Mouse (Mus musculus): ENCODE data around the gene Tmem120b.

Gene Tmem120b

DNA sequence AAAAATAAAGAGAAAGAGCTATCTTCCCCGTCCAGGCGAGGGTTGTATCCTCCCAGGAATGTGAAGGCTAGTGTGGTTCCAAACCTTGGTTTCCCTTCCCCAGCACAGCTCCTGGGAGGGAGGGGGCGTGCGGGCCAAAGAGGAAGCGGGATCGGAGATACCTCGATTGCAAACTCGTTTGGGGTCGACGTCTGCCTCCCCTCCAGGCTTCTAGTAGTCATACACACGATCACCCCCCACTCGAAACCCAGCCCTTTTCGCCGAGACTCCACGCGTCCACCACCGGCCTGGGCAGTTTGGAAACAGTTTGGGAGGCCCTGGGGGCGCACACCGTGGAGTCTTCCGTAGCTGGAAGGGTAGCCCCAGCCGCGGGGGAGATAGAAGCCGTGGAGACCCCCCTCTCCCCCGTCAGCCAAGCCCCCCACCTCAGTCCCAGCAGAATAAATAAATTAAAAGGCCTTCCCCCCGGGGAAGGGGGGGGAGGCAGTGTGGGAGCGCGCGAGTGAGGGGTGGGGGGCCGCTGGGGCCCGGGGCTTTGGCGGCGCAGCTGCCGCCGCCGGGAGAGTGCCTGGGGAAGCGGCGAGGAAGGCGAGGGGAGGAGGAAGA, 73.4 kb downstream of the Tmem120b start:
- peak; percentile 68 for DNase-seq

DNA sequence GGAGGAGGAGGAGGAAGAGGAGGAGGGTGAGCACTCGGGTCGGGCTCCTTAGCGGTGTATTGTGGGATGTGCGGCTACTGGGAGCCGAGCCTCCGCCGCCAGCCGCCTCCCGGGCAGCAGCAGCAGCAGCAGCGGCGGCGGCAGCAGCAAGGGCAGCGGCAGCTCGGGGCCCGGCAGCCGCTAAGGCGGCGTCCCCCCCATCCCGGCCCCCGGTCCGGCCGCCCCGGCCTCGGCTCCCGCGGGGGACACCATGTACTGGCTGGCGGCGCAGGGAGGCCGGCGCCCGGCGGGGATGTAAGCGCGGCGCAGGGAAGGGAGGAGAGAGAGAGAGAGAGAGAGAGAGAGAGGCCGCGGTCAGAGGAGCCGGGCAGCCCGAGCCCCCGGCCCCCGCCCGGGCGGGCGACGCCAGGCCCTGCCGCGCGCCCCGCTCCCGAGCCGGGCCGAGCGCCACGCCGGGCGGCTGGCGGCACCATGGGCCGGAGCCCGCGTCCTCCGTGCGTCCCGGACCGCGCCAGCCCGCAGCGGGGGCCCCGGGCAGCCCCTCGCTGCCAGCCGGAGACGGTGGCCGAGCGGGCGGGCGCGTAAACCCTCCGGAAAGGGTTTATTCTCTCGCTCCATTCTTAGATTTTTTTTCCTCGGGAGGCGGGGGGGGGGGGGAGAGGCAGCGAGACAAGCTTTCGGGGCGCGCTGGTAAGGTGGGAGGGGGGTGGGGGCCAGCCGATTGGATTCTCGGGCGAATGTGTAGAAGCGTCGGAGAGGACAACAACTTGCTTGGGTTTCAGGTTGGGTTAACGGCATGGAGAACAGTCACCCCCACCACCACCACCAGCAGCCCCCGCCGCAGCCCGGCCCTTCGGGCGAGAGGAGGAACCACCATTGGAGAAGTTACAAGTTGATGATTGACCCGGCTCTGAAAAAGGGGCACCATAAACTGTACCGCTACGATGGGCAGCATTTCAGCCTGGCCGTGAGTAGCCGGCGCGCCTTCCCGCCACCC, 74.2 kb downstream of the Tmem120b start, which contains the start of gene Setd1b:
TSS of gene Setd1b (plus strand) at position 33 of the 997 bp plus-strand sequence.
- peak; percentile 75 for DNase-seq

GRCm38 (mm10) chr5:123143251-123143970, 75.2 kb downstream of the Tmem120b start:
- peak; percentile 48 for DNase-seq

DNA sequence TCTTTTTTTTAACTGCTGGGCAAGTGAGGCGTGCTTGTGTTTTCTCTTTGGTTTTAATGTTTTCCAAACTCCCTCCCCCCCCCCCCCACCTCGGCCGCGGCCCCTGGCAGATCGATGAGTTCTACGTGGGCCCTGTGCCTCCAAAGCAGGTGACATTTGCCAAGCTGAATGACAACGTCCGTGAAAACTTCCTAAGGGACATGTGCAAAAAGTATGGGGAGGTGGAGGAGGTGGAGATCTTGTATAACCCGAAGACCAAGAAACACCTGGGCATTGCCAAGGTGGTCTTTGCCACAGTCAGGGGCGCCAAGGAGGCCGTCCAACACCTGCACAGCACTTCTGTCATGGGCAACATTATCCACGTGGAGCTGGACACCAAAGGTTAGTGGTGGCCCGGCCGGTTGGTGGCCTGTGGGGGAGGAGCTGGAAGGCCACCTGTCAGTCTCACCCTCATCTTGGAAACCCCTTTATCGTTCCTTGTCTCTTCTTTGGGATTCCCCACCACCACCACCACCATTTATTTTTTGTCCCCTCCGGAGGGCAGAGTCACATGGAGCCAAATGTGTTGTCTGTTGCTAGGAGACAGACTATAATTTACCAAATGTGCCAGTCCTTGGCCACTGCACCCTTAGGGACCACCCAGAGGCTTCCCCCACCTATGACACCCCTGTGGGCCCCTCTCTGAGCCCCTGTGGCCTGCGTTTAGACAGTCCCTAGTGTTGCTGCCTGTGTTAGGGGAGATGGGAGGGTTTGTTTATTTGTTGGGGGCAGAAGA, 75.9 kb downstream of the Tmem120b start:
- DNase-seq: no peak

DNA sequence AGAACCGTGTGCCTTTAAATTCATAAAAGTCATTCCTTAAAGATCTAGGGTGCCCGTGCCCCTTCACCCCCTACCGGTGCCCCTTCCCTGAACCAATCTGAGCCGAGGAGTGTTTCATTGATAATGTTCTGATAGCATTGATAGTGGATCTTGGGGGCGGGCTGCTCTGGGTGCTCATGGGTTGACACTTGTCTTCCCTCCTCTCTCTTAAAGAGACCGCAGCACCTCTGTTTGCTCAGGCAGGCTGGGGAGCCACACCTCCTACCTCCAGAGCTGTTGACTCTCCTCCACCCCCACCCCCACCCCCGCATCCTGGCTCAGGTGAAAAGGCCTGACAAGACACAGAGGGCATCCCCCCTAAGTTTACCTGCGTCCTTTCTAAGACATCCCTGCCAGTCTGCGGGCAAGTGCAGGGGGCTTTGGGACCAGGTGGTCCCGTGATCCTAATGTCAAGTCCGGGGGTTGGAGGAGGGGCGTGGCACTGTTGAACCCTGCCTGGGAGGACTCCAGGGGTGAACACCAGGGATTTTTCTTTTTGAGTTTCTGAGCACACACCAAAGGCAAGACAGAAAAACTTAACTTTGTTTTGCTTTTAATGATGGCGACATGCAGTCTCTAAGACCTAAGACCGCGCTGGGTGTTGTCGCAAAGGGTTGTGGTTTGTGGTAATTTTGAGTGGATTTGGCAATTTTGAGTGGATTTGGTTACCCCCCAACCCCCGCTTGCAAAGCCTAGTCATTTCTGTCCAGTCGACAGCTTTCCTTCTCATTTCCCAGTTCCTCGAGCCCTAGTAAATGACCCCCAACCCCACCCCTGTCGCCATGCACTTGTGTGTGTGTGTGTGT, 76.8 kb downstream of the Tmem120b start:
- DNase-seq: no peak

- no peak for DNase-seq
These were observed 78.1 kb downstream of the Tmem120b start for GRCm38 (mm10) chr5:123146357-123146756.

DNA sequence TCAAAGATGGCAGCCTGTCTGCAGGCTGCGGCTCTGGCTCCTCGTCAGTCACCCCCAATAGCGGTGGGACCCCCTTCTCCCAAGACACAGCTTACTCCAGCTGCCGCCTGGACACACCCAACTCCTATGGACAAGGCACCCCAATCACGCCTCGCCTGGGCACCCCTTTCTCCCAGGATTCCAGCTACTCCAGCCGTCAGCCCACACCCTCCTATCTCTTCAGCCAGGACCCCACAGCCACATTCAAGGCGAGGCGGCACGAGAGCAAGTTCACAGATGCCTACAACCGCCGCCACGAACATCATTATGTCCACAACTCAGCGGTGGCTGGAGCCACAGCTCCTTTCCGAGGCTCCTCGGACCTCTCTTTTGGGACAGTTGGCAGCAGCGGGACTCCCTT, 79.4 kb downstream of the Tmem120b start:
- DNase-seq: no peak

DNA sequence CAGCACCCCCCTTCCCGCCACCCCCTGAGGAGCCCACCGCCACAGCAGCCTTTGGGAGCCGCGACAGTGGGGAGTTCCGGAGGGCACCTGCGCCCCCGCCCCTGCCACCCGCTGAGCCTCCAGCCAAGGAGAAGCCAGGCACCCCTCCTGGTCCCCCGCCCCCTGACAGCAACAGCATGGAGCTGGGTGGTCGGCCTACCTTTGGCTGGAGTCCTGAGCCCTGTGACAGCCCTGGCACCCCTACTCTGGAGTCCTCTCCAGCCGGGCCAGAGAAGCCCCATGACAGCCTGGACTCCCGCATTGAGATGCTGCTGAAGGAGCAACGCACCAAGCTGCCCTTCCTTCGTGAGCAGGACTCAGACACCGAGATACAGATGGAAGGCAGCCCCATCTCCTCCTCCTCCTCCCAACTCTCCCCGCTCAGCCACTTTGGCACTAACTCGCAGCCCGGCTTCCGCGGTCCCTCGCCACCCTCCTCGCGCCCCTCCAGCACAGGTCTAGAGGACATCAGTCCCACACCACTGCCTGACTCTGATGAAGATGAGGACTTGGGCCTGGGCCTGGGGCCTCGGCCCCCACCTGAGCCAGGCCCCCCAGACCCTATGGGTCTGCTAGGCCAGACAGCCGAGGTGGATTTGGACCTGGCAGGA, 80.0 kb downstream of the Tmem120b start:
- DNase-seq: no peak

DNA sequence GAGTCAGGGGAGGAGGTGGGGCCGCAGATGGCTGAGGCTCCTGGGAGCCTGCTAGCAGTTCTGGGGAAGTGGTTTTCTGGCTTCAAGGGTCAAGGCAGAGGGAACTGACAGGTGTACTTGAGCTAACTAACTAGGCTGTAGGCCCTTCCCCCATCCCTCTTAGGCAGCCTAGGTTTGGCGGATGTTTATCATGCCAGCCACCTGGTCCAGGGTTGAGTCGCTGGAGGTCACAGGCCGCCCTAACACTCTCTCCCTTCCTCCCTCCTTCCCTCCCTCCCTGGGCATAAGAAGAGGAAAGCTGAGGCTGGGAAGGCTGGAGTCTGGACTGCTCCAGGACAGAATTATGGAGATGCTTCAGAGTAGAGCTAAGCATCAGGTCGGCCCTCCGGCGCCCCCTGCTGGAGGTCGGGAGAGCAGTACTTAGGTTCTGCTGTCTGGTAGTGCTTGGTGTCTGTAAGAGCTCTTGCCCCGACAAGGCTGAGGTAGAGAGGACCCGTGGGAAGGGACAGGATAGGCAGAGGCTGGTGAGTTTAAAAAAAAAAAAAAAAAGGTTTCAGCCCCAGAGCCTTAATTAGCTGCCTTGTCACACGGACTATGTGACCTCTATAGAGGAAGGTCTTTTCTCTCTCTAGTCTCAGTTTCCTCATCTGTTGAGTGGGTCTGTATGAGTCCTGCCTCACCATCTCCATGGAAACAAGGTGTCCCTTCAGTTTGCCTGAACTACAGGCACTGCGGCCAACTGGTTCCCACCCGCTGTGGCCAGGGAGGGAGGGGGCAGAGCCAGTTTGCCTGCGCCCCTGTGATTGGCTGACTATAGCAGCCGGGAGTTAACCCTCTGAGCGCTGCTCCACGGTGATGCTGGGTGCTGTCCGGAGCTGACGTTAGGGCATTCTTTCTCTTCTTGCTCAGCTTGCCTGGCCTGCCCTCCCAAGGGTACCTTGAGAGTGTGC, 81.5 kb downstream of the Tmem120b start:
- peak; percentile 92 for DNase-seq

DNA sequence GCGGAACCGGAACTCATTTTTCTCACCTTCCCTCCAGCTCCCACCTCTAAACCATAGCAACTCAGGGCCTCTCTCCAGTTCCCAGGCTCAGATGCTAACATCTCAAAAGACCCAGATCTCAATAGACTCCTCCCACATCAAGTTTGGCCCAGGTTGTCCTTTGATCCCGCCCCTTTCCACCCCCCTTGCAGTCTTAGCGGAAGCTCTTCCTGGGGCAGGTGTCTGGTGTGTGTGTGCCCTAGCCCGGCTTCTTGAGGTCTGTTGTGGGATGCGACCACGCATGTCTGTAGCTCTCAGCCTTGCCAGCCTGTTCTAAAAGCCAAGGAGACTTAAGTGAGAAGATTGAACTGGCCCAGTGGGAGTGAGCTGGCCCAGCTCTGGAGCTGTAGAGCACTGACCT, 82.4 kb downstream of the Tmem120b start:
- DNase-seq: no peak

DNA sequence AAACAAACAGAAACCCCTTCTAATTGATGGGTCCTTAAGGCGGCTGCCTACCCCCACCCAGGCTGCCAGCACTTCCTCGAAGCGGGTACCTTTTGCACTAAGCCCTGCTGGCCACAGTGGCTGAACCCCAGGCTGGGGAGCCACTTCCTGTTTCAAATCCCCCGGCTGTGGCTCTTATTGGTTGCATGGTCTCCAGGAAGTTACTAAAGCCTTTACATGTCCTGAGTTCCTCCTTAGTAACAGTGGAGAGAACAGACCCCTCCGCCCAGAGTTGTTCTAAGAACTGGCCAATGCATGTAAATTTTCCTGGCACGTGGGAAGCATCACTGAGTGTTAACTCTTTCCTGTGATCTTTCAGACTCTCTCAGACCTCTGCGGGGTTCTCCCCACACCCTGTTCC, 82.9 kb downstream of the Tmem120b start:
- DNase-seq: peak; percentile 52

- no peak for DNase-seq
These were observed 83.6 kb downstream of the Tmem120b start for GRCm38 (mm10) chr5:123151707-123152362.

GRCm38 (mm10) chr5:123152901-123153300, 84.7 kb downstream of the Tmem120b start:
- DNase-seq: no peak

DNA sequence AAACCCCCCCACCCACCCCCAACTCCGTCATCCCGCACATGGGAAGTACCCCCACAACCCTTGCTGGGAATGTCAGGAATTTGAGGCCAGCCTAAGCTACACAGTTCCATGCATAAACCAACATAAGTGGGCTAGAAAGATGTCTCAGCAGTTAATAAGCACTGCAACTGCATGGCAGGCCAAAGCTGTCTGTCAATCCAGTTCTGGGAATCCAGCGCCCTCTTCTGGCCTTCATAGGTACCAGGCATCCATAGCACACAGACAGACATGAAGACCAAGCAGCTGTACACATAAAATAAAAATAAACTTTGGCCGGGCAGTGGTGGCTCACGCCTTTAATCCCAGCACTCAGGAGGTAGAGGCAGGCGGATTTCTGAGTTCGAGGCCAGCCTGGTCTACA, 87.2 kb downstream of the Tmem120b start:
- DNase-seq: peak; percentile 82

DNA sequence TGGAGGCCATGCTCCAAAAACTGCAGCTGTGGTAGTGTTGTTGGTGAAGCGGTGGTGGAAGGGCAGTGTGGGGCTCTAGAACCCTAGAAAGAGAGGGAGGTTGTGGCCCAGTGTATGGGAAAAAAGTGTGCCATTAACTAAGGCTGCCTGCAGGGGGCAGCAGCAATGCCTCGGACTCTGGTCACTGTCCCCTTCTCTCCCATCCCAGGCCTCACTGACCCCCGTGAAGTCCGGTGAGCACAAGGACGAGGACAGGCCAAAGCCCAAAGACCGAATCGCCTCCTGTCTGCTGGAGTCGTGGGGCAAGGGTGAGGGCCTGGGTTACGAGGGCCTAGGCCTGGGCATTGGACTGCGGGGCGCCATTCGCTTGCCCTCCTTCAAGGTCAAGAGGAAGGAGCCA, 88.5 kb downstream of the Tmem120b start:
- no peak for DNase-seq

- DNase-seq: no peak
These were observed 89.8 kb downstream of the Tmem120b start for GRCm38 (mm10) chr5:123157972-123158371.

GRCm38 (mm10) chr5:123159446-123159845, 91.2 kb downstream of the Tmem120b start:
- no peak for DNase-seq

DNA sequence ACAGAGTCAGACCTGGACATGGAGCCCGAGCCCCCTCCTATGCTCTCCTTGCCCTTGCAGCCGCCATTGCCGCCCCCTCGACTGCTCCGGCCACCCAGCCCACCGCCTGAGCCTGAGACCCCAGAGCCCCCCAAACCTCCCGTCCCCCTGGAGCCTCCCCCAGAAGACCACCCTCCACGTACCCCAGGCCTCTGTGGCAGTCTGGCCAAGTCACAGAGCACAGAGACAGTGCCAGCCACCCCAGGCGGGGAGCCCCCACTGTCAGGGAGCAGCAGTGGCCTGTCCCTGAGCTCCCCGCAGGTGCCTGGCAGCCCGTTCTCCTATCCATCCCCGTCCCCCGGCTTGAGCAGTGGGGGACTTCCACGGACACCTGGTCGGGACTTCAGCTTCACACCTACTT, 91.7 kb downstream of the Tmem120b start:
- DNase-seq: no peak

DNA sequence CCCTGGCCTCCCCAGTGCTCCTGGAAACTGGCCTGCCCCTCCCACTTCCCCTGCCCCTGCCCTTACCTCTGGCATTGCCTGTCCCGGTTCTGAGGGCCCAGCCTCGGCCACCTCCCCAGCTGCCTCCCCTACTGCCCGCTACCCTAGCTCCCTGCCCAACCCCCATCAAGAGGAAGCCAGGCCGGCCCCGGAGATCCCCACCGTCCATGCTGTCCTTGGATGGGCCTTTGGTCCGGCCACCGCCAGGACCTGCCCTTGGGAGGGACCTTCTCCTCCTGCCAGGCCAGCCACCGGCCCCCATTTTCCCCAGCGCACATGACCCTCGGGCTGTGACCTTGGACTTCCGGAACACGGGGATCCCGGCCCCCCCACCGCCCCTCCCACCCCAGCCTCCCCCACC, 92.1 kb downstream of the Tmem120b start:
- DNase-seq: no peak

Measured in kidney, postnatal 14 days (tissue).